Mouse (Mus musculus) right cerebral cortex, postnatal 25 days (tissue): ENCODE results near the gene Macrod2.

Experiments
- DNase-seq: peaks from one replicate; pipeline ENCODE4 v3.0.0; 2022

The Macrod2 gene

DNA sequence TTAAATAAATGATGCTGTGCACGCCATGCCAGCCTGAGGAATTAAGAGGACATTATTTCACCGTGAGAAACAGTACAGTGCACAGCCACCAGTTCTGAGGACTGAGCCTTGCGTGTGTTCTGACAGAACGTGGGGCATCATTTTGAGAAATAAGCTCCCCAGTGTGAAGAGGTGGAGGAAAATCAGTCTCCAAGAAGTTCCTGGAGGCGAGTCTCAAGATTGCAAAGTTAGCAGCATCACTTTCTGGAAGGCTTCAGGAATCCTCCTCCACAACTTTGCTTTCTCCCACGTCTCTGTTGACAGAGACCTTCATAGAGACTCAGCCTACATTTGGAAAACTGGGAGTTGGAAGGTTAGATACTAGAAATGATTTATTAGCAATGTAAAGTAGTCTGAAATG lies 932.2 kb downstream of the Macrod2 start:
- no peak for DNase-seq

DNA sequence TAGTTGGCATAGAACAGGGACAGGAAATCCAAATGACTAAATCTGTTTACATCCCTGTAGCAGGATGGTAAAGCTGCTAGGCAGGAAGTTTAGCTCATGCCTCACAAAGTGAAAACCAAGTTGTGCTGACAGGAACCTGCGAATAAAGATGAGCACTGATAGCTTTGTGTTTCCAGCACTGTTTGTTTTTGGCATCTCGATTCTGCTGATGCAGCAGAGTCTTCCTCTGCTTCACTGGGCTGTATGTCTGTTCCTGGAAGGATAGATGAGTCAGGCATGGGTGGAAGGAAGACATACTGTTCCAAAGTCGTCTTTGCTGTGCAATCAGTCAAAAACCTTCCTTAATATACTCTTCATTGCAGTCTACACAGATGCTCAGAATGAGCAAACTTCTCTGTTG lies 942.6 kb downstream of the Macrod2 start:
- no peak for DNase-seq

DNA sequence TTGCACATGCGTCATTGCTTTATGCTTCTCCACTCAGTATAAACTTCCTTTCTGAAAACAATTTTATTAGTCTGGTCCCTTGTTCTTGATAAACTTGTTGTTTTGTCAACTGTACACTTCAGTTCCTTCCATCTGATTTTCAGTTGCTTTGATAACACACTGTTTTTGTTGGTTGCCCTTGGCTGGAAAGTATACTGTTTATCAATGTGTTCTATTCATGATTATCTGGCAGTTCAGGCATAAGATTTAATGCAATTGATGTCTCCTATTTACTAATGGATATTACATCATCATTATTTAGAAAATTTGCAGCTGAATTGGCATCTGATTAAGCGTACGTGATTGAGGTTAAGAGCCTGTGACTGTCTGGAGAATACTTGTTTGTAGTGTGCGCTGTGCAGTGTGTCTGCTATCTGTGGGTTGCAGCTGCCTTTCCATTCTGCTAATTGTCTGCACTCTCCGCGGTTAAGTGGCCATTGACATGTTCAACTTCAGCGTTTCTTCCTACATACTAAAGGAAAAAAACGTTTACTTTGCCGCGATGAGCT lies 949.0 kb downstream of the Macrod2 start:
- no peak for DNase-seq

DNA sequence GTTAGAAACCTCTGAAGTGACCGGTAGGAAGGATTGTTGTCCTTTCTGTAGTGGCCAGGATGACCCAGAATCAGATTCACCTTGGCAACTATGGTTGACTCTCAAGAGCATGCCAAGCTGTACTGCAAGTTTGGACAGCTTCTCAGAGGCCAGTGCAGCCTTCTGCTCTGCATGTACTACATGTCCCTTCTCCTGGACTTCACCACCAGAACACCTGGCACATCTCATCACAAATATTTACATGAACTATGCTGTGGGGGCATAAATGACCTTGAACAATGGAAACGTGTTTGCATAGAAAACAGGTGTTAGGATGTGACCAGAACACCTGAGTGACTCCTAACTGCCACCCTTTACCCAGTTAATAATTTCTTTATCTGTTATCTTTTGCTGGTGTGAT lies 957.5 kb downstream of the Macrod2 start:
- DNase-seq, result no peak

DNA sequence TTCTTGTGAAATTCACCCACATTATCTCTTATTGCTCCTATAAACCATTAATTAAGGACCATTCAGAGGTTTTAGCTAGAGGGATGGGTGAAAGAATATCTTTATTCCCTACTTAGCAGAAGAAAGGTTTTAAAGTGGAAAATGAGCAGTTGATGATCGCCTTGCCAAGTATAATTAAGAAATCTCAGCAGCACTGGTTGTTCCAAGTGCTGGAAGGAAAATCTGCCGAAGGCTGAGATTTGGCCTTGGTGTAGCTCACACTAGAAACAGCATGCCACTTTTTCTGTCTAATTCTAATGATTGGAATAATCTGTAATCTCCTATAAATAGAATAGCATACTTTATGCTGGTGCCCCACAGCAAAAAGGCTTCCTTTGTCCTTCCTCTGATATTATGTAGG lies 993.5 kb downstream of the Macrod2 start:
- DNase-seq, result no peak

DNA sequence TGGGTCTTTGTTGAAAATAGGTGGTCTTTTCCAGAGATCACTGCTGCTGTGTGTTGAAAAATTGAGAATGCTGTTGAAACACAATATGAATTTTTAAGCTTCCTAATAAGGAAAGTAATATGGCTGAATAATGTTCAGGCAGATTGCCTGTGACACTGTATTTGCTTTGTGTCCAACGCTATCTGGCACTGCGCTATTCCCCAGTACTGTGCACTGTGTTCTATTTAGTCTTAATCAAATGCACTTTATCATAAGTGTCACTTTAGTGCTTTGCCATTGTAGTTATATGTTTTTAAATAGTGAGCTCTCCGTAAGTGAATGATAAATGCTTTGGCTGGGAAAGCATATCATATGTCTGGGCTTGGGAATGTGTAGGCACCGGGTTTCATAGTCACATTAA lies 996.1 kb downstream of the Macrod2 start:
- no peak for DNase-seq

DNA sequence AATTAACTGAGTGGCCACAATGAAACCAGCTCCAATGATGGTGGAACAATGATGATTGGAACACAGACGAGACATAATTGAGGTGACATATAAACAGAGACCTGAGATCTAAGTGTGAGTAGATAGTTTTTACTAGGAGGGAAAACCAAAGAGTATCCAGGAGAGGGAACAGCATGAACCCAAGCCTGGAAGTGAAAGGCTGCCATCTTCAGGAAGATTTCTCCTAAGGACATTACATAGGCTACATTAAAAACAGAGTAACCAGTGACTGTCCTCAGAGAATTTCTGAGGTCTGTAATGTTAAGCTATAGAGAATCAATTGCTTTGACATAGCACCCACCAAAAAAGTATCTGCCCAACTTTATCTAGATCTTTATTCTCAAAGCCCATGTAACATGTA lies 999.7 kb downstream of the Macrod2 start:
- DNase-seq, result no peak

DNA sequence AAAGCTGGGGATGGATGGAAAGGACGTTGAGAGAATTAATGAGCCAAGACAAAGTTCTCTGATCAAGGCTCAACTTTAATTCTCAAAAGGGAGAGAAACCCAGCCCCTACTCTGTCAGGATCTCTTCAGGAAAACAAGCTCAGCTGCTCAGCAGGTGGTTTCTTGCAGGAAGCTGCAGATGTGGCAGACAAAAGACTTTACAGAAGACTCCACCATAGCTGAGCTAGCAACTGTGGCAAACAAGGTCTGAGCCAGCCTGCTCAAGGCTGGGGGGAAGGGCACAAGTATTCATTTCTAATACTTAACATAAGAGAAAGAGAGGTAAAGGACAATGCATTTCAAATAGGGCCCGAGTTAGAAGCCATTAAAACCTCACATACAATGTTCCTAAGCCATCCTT lies 1013.7 kb downstream of the Macrod2 start:
- DNase-seq, result no peak

DNA sequence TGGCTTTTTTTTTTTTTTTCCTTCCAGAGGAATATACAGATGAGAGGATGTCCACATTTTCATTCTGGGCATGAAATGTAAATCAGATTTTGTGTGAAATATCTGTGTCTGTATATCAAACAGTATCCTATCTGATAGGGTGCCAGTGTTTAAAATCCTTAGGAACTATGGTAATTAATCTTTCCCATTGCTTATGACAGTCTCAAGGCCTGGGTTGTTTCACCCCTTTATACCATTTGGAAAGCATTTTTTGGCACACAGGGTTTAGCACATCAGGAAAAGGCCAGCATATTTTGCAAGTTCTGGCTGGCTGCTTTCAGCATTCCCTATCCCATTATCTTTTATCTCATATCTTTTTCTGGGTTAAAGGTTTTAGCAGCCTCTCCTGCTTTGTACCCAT lies 1021.3 kb downstream of the Macrod2 start:
- no peak for DNase-seq

DNA sequence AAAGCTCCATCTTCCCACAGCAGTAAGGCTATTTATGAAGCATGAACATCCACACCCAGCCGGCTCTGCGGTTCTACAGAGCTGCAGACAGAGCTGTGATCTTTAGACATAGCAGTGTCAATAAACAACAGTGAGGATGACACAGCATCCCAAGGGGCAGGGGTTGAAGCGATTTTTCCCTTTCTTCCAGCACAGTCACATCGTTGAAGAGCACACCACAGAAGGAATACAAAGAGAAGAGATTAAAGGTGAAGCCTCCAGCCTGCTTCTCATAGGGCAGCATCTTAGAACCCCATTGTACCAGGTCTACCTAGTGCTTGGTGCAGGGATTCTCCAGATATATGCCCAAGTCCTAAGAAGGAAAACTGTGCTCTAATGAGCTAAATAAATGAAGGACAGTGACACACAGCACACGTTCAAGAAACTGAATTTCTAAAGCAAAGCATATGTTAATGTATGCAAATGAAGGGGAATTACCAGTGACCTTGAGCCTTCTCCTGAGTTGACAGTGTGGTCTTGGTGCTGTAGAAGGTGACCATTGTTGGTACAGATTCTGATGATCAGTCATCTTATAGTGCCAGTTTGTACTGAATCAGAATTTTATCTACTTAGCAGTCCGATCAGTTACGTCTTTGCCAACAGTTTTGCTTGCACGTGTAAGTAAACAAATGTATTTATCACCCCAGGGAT lies 1021.9 kb downstream of the Macrod2 start:
- no peak for DNase-seq

DNA sequence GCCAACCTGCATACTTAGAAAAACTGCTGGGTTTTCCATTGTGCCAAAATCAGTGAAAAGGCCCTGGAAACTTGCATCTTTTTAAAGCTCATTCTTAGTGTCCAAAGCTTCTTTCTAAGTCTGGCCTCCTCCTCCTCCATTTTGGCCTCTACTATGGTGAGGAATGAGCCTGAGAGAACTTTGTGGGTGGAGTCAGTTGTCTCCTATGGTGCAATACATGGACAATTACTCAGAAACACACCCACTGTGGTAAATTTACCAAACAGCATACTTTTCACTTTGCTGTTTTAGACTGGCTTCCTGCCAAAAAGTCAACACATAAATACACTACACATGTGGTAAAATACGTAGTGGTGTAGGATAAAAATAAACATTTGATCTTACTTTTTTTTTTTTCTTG lies 1024.7 kb downstream of the Macrod2 start:
- DNase-seq, result no peak

DNA sequence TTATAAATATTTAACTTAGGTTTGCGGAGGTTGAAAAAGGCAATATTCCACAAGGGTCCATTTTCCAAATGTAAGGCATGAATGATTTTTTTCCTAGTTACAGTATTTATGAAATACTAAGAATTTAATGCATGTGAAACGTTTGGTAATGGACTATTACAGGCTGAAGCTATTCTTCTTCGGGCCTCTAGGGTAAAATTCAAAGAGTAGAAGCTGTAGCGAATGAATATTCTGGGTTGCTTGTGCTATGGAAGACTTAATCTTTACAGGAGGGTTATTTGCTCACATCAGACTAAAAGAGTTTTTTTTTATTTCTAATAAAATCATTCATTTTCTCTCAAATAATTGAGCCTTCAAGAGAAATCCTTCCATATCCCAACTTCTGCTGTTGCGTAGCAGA lies 1039.0 kb downstream of the Macrod2 start:
- no peak for DNase-seq

DNA sequence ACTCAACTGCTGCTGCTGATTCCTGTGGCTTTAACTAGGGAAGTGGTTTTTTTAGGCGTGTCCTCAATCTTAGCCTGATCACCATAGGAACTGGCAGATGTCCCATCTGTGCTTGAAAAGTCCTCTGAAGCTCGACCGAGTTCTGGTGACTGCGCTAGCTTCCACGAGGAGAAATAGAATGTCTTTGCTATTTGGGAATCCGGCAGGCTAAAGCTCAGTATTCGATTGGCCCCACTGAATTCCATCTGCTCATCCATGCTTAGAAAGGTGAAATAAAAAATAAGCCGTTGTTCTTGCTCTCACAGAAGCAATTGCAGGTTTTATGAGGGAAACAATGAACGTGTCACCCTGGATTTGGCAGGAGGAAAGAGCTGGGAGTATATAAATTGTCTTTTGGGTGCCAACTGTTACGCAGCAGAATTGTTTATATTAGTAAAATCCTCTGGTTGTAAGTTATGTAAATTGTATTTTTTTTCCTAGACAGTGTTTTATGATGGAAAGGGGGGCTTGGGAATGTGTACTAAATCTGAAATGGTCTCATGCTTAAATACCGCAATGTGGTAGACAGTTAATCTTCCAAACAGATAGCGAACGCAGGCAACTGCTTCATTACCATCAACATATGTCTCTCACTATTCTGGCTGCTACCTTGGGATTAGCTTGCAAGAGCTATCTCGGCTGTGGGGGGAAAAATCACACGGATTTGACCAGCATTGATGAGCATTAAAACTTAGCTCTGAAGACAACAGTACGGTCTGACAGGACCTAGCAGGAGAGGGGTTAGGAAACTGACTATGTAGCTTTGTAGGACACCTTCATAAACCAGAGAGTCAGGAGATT lies 1039.8 kb downstream of the Macrod2 start:
- peak; percentile 16 for DNase-seq

DNA sequence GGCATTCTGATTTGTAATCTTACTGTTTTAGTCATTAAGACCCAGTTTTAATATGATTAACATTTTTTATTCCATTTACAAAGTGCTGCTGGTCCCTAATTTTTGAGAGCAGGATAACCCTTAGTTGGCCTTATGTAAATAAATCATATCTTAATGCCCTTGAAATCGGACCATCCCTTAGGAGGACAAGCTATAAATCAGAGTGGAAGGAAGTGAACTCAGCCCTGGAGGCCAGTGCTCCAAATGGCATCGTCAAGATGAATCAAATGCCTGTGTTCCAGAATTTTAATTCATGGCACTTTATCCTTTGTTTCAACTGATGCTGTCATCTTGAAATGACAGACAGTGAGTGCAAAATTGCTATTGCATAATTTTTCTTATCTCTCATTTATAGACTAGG lies 1046.8 kb downstream of the Macrod2 start:
- no peak for DNase-seq

DNA sequence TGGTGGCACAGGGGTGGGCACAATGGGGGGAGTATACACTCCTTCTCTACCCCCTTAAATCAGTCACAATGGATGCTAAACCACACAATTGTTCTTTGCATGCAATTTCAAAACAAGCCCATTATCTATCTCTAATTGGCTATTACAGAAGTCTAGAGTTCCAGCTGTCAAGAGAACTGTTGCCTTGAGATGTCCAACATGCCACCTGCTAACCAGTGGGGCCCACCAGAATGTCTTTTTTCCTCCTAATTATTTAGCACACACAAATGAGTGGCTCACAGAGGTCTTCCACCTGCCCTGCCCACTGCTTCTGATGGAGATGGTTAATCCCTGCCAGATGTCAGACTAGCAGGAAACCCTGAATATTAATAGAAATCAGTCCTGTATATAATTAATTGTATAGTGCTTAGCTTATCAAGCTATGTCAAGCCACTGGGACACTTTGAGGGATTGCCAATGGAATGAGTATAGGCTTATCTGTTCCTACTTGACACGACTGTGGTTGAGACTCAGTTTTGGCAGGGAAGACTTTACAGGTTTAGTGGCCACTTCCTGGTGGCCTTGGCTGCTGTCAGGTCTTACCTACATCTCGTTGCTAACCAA lies 1054.1 kb downstream of the Macrod2 start:
- DNase-seq, result no peak

DNA sequence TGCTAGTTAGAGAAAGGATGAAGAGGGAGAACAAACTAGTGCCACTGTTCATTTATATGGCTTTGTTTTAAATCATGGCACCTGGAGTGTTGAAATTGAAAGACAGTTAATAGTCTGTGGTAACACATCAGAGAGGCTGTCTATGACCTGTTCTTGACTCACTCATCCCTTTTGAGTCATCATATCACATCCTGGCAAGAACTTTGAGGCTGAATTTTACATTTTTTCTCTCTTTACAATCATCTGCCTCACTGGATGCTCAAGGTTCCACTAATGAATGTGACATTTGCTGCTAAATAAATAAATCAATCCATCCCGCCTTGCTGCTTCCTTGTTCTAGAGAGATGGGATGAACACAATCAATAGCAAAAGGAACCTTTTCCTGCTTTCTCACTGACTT lies 1068.8 kb downstream of the Macrod2 start:
- DNase-seq, result no peak

DNA sequence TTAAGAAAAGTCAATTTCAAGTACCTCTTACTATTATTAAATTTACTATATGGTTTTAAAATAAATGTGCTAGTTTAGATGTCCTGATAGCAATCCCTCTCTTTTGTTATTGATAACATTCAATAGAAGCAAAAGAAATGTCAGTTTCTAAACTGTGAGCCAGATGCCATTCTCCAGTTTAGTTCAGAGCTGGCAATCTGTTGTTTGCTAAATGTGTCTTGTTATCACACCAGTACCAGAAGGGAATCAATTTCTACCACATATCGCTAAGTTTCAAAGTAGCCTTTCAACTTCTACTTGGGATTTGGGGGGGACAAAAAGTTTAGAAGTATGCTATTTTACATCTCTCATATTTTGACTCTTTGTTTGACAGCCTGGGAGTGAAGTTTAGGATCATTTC lies 1077.7 kb downstream of the Macrod2 start:
- no peak for DNase-seq

DNA sequence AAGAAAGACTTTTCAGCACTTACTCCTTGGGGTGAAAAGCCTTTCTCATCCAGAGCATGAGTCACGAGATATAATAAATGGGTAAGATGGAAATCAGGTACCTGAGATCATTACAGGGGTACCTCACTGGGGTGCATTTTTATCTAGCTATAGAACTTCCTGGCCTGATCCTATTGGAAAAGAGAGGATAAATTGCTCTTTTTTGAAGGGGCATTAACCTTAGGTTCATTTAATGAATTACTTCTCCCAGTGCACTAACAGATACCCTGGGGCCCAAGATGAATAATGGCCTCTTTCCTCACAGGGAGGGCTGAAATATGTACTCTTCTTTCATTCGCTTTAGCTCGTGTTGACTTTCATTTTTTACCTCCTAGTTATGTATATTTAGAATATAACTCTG lies 1082.5 kb downstream of the Macrod2 start:
- DNase-seq, result no peak

DNA sequence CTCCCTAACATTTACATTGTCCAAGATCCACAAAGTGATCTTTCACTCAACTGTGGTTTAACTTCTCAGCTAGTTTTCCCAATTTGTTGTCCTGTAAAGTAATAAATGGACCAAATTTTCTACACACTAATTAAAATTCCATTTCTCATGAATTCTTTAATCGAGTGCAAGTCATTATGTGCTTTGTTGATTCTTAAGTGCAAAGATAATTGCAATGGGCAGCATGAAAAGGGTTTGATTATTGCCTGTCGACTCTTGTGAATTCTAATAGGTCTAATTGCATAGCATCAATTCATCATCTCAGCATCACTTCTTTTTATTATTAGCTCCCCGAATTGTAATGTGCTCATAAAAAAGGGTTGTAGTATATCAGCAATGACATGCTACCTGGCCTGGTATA lies 1095.4 kb downstream of the Macrod2 start:
- DNase-seq, result no peak

DNA sequence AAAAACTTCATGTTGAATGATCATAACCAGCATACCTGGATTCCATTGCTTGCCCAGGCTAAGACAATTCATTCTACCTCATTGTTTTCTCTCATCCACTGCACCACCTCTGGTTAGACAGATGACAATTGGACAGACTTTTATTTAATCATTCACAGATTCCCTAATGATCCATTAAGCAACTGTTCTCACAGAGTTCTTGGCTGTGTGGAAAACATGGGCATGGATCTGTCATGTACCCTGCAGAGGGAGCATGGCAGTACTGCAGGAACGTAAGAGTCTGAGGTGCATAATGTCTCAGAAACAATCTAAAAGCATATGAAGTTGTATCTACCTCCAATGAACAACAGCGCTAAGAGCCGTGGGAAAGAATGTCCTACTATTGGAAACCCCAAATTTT lies 1110.3 kb downstream of the Macrod2 start:
- no peak for DNase-seq

DNA sequence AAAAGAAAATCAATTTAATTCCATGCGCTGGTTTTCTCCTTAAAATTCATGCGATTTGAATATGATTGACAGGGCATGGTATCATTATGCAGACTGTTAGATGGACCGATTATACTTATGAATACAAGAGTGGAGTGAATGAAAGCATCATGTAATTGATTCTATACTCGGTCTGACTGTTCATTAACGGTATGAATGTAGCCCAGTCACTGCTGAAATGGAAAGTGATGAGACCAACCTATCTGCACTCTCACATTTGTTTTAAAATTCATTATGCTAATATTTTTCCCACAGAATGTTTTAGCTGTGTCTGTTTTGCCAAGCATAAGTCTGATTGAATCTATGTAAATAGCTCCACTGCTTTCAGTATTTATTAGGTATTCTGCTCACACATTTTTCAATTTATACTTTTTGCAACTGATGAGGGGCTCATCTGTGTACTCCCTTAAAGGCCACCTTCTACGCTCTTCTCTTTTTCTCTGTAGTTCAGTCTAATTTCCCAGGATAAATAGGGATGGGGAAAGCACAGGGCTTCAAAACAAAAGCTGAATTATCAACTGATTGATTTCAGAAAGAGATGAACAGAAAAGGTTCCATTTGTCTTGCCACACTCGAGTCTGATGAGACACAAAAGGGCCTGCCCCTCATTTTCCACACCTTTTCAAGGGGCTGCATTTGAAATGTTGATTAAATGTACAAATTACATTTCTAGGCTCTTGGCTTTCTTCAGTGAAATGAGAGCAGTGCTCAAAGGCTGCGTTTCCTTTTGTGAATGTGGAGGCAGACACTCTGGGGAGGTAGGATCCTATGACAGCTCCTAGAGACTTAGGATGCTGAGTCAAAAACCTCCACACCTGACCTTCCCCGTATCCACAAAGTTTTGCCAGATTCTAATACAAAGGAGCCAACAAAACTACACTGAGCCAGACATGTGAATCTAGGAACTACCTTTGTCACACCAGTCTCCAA lies 1113.1 kb downstream of the Macrod2 start:
- DNase-seq, result no peak

DNA sequence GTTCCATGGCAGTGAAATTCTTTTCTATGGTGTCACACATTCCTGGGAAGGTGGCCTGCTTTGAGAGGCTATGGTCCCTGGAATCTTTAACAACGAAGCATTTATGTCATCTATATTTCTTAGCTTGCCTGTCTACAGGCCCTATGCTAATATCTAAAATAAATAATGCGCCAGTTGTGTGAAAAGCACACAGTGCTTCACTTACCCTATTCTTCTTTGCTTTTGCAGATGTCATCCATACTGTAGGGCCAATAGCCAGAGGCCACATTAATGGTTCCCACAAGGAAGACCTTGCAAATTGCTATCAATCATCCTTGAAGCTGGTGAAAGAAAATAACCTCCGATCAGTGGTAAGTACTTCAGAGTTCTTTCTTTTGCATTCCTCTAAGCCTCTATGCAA lies 1119.9 kb downstream of the Macrod2 start:
- no peak for DNase-seq

DNA sequence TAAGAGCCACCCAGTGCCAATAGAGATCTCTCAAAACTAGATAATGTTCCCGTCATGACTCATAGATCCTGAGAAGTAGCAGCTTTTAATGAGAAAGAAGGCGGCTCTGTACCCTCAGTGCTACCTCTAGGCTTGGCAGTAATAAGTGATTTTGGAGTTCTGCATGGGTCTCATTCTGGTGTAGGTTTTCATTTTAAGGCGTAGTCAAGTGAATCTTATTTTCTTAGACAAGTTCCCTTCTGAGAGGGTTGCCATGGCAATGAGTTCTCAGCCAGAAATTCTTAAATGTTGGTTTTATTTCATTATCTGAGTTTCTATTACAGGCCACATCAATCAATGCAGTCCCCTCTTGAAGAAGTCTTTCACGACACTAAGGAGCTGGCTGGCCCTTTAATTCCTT lies 1127.0 kb downstream of the Macrod2 start:
- DNase-seq, result peak; percentile 7
